Mouse (Mus musculus) heart, adult 8-10 months (tissue): ENCODE data around the gene Ube2a. TPM values are rescaled to one million over a fixed set of nuclear protein-coding genes. Genes with fewer than 3 reads are reported as not detected.

ENCODE experiments used
- DNase-seq: peaks from one replicate; pipeline ENCODE4 v3.0.0; 2022; ENCODE audit warnings: low spot score
- total RNA-seq, 4 experiments: library from RNA; stranded (reverse); gene quantifications; 2 replicates each; pipeline ENCODE4 v1.2.4; 2022

Ube2a gene
- total RNA-seq, 4 experiments from 2014 or later, result 61.7 to 72.1 (median 66.5) TPM

DNA sequence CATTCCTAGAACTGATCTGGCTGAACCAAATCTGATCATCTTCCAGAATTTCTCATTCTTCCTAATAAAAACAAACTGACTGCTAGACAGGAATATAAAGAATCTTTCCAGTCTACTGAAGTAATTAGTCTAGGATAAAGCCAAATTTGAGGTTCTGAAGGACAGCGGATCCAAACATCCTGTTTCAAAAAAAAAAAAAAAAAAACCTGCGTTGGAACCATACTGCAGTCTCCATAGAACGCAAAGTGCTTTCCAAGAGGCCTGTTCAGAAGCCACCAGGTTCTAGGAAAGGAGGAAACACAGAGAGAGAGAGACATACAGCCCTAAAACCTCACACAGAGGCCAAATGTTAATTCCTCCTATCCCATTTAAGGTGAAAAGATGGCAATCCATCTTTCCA is 28.0 kb downstream of the Ube2a start:
- DNase-seq, result no peak

- DNase-seq, result no peak
Observed at GRCm38 (mm10) chrX:36902321-36903114, 28.8 kb downstream of the Ube2a start, which contains the start of gene Nkrf. Gene Nkrf, minus strand, starts transcription at chrX:36902899.

DNA sequence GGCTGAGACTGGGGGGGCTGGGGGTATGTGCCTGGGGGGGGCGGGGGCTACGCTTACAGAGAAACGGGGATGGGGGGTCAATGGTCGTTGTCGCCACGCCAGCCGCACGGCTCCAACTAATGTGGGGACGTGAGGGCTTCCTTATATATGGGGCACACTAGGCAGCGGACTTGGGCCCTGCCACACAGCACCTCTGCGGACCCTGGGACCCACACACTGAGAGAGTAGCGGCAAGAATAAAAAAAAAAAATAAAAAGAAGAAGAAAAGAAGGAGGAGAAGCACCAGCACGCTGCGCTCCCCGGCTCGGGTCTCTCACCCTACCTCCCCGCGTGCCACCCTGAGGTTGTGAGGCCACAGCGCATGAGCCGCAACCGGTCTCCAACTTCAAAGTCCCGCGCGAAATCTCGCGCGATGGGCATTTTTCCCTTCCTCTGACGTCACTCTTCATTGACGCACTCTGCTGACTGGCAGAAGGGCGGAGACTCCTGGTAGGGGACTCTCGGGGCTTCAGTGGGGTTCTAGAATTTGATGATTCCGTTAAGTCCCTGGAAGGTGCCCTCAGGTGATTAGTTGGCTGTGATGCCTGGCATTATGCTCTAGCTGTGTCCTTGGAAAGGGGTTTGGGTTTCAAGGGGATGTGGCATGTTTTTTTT is 29.5 kb downstream of the Ube2a start:
- peak; percentile 92 for DNase-seq

GRCm38 (mm10) chrX:36906539-36906938 is 32.8 kb downstream of the Ube2a start:
- no peak for DNase-seq

GRCm38 (mm10) chrX:36911343-36911742 is 37.6 kb downstream of the Ube2a start:
- peak; percentile 22 for DNase-seq

- DNase-seq, result no peak
Observed at GRCm38 (mm10) chrX:36917749-36918148, 44.0 kb downstream of the Ube2a start.

DNA sequence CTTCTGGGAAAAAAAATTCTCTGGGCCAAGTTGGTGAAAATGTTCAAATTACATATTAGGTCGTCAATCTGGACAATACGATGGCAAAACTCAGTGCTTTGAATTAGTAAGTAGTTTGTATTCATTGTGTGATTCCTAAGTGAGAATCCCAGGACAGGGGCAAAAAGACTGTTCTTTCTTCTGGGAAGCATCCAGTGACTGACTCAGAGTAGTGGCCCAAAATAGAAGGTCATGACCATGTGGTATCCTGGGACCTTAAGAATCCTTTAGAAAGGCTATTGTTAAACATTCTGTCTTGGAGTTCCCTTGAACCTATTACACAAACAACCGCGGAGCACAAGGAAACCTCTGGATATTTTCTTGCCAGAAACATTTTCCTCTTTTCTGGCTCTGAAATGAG is 47.6 kb downstream of the Ube2a start:
- no peak for DNase-seq

- no peak for DNase-seq
Observed at GRCm38 (mm10) chrX:36928791-36929190, 55.1 kb downstream of the Ube2a start.

- no peak for DNase-seq
Observed at GRCm38 (mm10) chrX:36929694-36930093, 56.0 kb downstream of the Ube2a start.

DNA sequence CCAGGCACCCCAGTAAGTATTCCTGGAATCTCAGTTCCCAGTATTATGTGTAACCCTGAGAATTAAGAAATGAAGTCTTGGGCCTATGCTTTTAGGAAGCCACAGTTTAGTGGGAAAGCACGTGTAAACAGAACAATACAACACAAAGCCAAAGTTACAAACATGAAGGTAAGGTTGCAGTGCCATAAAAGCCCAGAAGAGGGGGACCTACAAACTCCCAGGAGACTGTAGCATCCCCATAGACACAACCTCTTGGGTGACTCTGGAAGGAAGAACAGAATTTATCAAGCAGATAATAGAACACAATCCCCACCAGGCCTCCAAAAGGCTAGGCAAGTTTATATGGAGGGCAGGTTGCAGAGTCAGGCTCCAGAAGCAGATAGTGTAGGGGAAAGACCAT is 56.9 kb downstream of the Ube2a start:
- no peak for DNase-seq

Other genes with a start within 250 kb of the Ube2a start
- 1 to 10 TPM; 1.6 to 3.1 (median 2.6) TPM for gene Akap17b, start 228.5 kb upstream of the Ube2a start, total RNA-seq
- under 1 TPM in 1 of 4 experiments, not detected in 3; 0.53 TPM for gene Slc25a43, start 130.2 kb upstream of the Ube2a start, total RNA-seq
- 100 to 1,000 TPM; 320 to 424 (median 359) TPM for gene Slc25a5, start 78.2 kb upstream of the Ube2a start, total RNA-seq
- 10 to 100 TPM; 14.4 to 16.6 (median 15.4) TPM for gene C330007P06Rik, start 211 bp downstream of the Ube2a start, total RNA-seq
- 1 to 10 TPM; 3.2 to 4.2 (median 3.5) TPM for gene Nkrf, start 29.0 kb downstream of the Ube2a start, total RNA-seq
- gene Sept6, start 117.9 kb downstream of the Ube2a start, total RNA-seq, result 1 to 10 TPM; 2.4 to 6.1 (median 3.7) TPM
- not detected for gene Sowahd, start 174.9 kb downstream of the Ube2a start, total RNA-seq
- 100 to 1,000 TPM; 254 to 346 (median 312) TPM for gene Rpl39, start 211.5 kb downstream of the Ube2a start, total RNA-seq
- 10 to 100 TPM in 1 of 4 experiments, 1 to 10 TPM in 3; 6.6 to 10.5 (median 7.5) TPM for gene Upf3b, start 236.4 kb downstream of the Ube2a start, total RNA-seq